Mouse (Mus musculus): ENCODE results near the gene Rarb.

DNA sequence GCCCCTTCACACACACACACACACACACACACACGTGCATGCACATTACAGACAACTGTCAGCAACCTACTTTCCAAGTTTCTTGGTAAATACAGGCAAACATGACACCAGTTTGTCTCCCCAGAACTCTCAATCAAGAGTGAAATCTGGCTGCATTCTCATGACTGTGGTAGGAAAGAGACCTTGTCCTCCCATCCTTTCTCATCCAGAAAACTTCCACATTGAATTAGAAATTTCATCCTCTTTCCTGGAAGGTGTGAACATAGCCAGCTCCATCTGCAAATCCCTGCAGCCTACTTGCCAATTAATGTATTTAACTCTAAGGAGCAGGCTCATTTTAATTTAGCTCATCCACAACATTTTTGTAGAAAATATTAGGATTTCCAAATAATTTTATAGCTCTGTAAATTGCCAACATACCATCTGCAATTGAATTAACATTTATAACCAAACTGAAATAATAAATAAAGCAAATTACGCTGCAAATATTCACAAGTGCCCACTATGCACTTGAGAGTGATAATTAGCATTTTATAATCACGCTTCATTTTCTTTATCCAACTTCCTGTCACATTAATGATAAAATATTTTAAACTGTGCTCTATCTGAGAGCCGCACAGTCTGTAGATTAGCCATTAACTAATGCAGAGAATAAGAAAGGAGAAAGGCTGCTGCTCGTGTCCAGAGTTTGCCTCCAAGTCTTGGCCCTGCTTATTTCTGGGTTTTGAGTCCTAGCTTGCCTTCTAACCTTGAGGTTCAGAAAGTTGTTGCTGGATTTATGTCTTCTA lies 293.6 kb downstream of the Rarb start:
- TF ChIP-seq EP300 (IDR thresholded peaks at IDR 0.05; ENCODE audit: low read depth) (no peak), CTCF (IDR thresholded peaks at IDR 0.05; ENCODE audit: low read depth) (no peak)
